Mouse (Mus musculus) heart, embryonic 14.5 days (tissue): Measurements from ENCODE around the gene Pde1b. TPM values are rescaled to one million over a fixed set of nuclear protein-coding genes. Genes with fewer than 3 reads are reported as not detected.

Experiments used
- ATAC-seq: fragments of 200-750 bp; cut with Nextera tagmentation; 2 replicates; pipeline ENCODE4 v1.8.0; 2017; ENCODE audit warnings: low read depth, moderate TSS enrichment; ENCODE audit not compliant: insufficient number of reproducible peaks, insufficient read depth, low FRiP score
- H3K27ac ChIP-seq, 2 experiments: fragments of 200-500 bp in 1 of 2; fragments of 300-500 bp in 1 of 2; sonication (generic) in 1 of 2; replicated peaks in 1 of 2; 2 replicates each; pipeline ENCODE4 v1.5.1; 2012 to 2014; ENCODE audit warnings: low read depth in 2 of 2, low read length in 2 of 2, control low read depth in 1 of 2, mild to moderate bottlenecking in 1 of 2, mixed read lengths in 1 of 2; ENCODE audit not compliant: control insufficient read depth in 1 of 2, insufficient read depth in 1 of 2
- H3K27me3 ChIP-seq: fragments of 300-500 bp; sonication (generic); 2 replicates; pipeline ENCODE4 v1.6.1; 2014; ENCODE audit warnings: mild to moderate bottlenecking, low read length, control low read depth; ENCODE audit not compliant: control insufficient read depth, insufficient read depth
- H3K36me3 ChIP-seq: fragments of 300-500 bp; sonication (generic); 2 replicates; pipeline ENCODE4 v1.6.1; 2014; ENCODE audit warnings: mild to moderate bottlenecking, control low read depth, low read length, mixed read lengths; ENCODE audit not compliant: control insufficient read depth, insufficient read depth
- H3K4me1 ChIP-seq, 2 experiments: fragments of 200-500 bp in 1 of 2; fragments of 300-500 bp in 1 of 2; sonication (generic) in 1 of 2; 2 replicates each; pipeline ENCODE4 v1.6.1; 2012 to 2014; ENCODE audit warnings: low read length in 2 of 2, control low read depth in 1 of 2, mixed read lengths in 1 of 2; ENCODE audit not compliant: control insufficient read depth in 2 of 2, insufficient read depth in 2 of 2
- H3K4me2 ChIP-seq: fragments of 300-500 bp; sonication (generic); 2 replicates; pipeline ENCODE4 v1.6.1; 2014; ENCODE audit warnings: mild to moderate bottlenecking, low read length
- H3K4me3 ChIP-seq, 2 experiments: fragments of 200-500 bp in 1 of 2; fragments of 300-500 bp in 1 of 2; sonication (generic) in 1 of 2; 2 replicates each; pipeline ENCODE4 v1.5.1; 2012 to 2014; ENCODE audit warnings: low read length in 2 of 2, mild to moderate bottlenecking in 2 of 2, control low read depth in 1 of 2, low read depth in 1 of 2, moderate library complexity in 1 of 2; ENCODE audit not compliant: control insufficient read depth in 1 of 2, insufficient read depth in 1 of 2
- H3K9ac ChIP-seq: fragments of 300-500 bp; sonication (generic); 2 replicates; pipeline ENCODE4 v1.6.1; 2014; ENCODE audit warnings: mild to moderate bottlenecking, low read length
- H3K9me3 ChIP-seq: fragments of 300-500 bp; sonication (generic); 2 replicates; pipeline ENCODE4 v1.6.1; 2016; ENCODE audit warnings: low read length, control low read depth; ENCODE audit not compliant: control insufficient read depth
- WGBS: fragments of 180-500 bp; shearing (Covaris S2); extraction: QIAGEN DNeasy Blood & Tissue Kit; methylation state at CpG from one replicate; pipeline ENCODE4 v1.1.7; 2014; 5-methylcytosine and 5-hydroxymethylcytosine counted together
- polyA plus RNA-seq: library from polyadenylated mRNA; unstranded; fragments of >200 nt; fragmentation: Nextera tagmentation; extraction: Ambion mirVana; gene quantifications from 2 replicates; pipeline ENCODE4 v1.2.1, GENCODE M21; 2014

The Pde1b gene
- polyA plus RNA-seq, 1 experiment from 2014 or later: 3.7 TPM

- ATAC-seq: peak; percentile 74
- H3K4me3 ChIP-seq: peak within 1 kb of the TSS; percentile 68 to 82
- H3K27me3 ChIP-seq: no peaks in the 10 kb centered on the region
- H3K9me3 ChIP-seq: no peaks in the 10 kb centered on the region
- peak within 1 kb of the TSS; percentile 77 for H3K9ac ChIP-seq
- peak within 1 kb of the TSS; percentile 91 for H3K4me2 ChIP-seq
- H3K4me1 ChIP-seq: peaks cover 11% of the 10 kb centered on the region in 2 experiments; a peak in 3 of 4 replicates
- H3K27ac ChIP-seq: peak within 1 kb of the TSS; percentile 77 to 91
- WGBS: under 1% methylated on average over 36 of the region's 36 CpGs
- 0 out of 2 replicates have a peak, but pooled peaks cover 2% of the 10 kb centered on the region for H3K36me3 ChIP-seq
These were observed 35.0 kb downstream of the Pde1b start, which contains the start of gene Ppp1r1a for GRCm38 (mm10) chr15:103537822-103538213. Gene Ppp1r1a, minus strand, starts transcription at chr15:103538003.

DNA sequence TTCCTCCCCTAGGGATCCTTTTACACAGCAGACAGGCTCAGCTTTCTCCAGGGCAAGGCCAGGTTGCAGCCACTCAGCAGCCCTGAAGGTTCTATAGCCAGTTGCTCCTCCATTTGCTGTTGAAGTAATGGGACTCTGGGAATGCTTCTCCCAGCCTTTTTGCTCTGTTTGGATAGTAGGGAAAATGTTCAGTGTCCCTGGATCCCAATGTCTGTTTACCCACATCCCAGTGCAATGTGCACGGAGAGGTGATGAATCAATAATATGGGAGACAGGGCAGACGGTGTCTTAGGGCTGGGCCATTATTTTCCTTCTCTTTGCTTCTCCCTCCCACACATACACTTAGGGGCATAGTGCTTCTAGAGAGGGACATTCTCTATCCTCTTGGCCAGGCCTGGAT, 36.4 kb downstream of the Pde1b start:
- Histone ChIP-seq H3K4me2 (no peak overlapping the region), H3K27me3 (no peaks in the 10 kb centered on the region), H3K9ac (no peak overlapping the region), H3K4me3 (no peak overlapping the region), H3K36me3 (no peaks in the 10 kb centered on the region), H3K4me1 (peaks cover 11% of the 10 kb centered on the region in 2 experiments; a peak in 3 of 4 replicates), H3K9me3 (no peaks in the 10 kb centered on the region), H3K27ac (no peak overlapping the region)
- WGBS: 73% methylated on average over 2 of the region's 2 CpGs
- no peak for ATAC-seq

DNA sequence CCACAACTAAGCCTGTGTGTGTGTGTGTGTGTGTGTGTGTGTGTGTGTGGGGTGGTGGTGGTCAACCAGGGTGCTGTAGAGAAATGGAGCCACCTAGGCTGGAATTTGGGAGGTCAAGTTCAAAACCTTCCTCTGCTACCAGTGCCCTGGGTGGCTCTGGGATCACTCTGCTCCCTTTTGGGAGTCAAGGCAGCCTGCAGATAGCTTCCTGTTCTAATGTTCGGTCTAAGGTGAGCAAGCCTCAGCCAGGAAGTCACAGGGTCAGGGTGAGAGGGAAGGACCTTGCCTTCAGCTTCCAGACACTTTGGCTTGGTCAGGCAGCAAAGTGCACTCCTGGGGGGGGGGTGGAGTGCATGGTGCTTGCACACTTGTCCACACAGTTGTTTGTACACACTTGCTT, 37.8 kb downstream of the Pde1b start:
- Histone ChIP-seq H3K4me3 (no peak overlapping the region), H3K4me2 (no peak overlapping the region), H3K36me3 (no peaks in the 10 kb centered on the region), H3K9me3 (no peaks in the 10 kb centered on the region), H3K27me3 (no peaks in the 10 kb centered on the region), H3K27ac (no peak overlapping the region), H3K9ac (no peak overlapping the region), H3K4me1 (peaks cover 9% of the 10 kb centered on the region in 2 experiments; a peak in 2 of 4 replicates)
- WGBS: 80% methylated on average over 1 of the region's 1 CpGs
- no peak for ATAC-seq

DNA sequence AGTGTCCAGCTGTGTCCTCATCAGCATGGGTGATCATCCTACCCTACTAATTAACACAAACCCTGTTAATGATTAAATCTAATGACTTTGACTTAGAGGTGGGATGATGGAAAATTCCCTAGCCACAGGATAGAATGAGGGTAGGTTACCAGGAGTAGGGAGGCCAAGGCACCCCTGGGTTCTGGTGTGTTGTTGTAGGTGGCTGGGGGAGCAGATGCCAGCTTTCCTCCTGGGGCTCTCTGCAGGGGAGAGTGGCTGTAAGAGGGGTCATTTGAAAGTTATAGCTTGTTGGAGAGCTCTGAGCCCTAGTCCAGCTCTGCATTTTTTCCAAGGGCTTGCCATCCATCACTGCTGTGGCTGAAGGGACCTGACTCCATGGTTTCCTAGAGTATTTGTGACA, 39.7 kb downstream of the Pde1b start:
- H3K27ac ChIP-seq: no peak overlapping the region
- H3K4me3 ChIP-seq: no peak overlapping the region
- no peak overlapping the region for H3K9ac ChIP-seq
- H3K9me3 ChIP-seq: no peaks in the 10 kb centered on the region
- H3K36me3 ChIP-seq: no peaks in the 10 kb centered on the region
- ATAC-seq: no peak
- H3K4me1 ChIP-seq: peaks cover 0 to 4% of the 10 kb centered on the region in 2 experiments; a peak in 1 of 4 replicates
- no peaks in the 10 kb centered on the region for H3K27me3 ChIP-seq
- no peak overlapping the region for H3K4me2 ChIP-seq

- Histone ChIP-seq H3K4me3 (no peak overlapping the region), H3K4me2 (no peak overlapping the region), H3K9me3 (no peaks in the 10 kb centered on the region), H3K36me3 (no peaks in the 10 kb centered on the region), H3K27me3 (no peaks in the 10 kb centered on the region), H3K27ac (no peak overlapping the region), H3K4me1 (no peaks in the 10 kb centered on the region), H3K9ac (no peak overlapping the region)
- 82% methylated on average over 3 of the region's 3 CpGs for WGBS
- ATAC-seq: no peak
These were observed 45.1 kb downstream of the Pde1b start for GRCm38 (mm10) chr15:103547983-103548382.

- Histone ChIP-seq H3K36me3 (no peaks in the 10 kb centered on the region), H3K4me3 (no peak overlapping the region), H3K4me1 (no peaks in the 10 kb centered on the region), H3K9ac (no peak overlapping the region), H3K27me3 (no peaks in the 10 kb centered on the region), H3K4me2 (no peak overlapping the region), H3K27ac (no peak overlapping the region), H3K9me3 (no peaks in the 10 kb centered on the region)
- 84% methylated on average over 1 of the region's 1 CpGs for WGBS
- no peak for ATAC-seq
These were observed 46.6 kb downstream of the Pde1b start for GRCm38 (mm10) chr15:103549475-103549874.

- Histone ChIP-seq H3K27ac (no peak overlapping the region), H3K27me3 (no peaks in the 10 kb centered on the region), H3K36me3 (no peaks in the 10 kb centered on the region), H3K4me3 (no peak overlapping the region), H3K9me3 (no peaks in the 10 kb centered on the region), H3K4me2 (no peak overlapping the region), H3K4me1 (no peaks in the 10 kb centered on the region), H3K9ac (no peak overlapping the region)
- no peak for ATAC-seq
- 11% methylated on average over 1 of the region's 1 CpGs for WGBS
These were observed 48.2 kb downstream of the Pde1b start for GRCm38 (mm10) chr15:103551053-103551452.

DNA sequence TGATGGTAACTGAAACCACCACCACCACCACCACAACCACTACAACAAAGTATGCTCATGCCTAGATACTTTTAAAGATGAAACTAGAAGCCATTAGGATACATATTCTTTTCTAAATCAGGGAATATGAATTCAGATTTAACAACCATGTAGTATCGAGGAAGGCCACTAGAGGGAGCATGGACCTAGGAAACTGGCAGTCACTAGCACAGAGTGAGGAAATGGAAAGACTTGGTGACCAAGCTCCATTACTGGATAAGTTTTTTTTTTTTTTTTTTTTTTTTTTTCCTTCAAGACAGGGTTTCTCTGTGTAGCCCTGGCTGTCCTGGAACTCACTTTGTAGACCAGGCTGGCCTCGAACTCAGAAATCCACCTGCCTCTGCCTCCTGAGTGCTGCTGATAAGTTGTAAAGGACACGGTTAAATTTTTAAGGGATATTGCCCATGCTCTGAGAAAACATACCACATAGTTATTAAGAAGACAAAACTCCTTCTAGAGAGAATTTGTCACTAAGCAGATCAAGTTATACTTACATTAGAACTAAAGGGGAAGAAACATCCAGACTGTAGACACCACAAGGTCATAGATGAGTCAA, 49.4 kb downstream of the Pde1b start:
- Histone ChIP-seq H3K4me1 (no peaks in the 10 kb centered on the region), H3K4me3 (no peak overlapping the region), H3K27ac (no peak overlapping the region), H3K4me2 (no peak overlapping the region), H3K27me3 (no peaks in the 10 kb centered on the region), H3K9me3 (no peaks in the 10 kb centered on the region), H3K36me3 (no peaks in the 10 kb centered on the region), H3K9ac (no peak overlapping the region)
- no peak for ATAC-seq
- 42% methylated on average over 3 of the region's 3 CpGs for WGBS
